Mouse (Mus musculus) 3T3-L1 (cell line): ENCODE data around the gene Scyl2.

ENCODE experiments used
- DNase-seq: peaks from one replicate; pipeline ENCODE4 v3.0.0-alpha.2; 2015; ENCODE audit warnings: low read depth, low spot score

The Scyl2 gene

GRCm38 (mm10) chr10:89686139-89686808 is at the start of gene Scyl2:
TSS of gene Scyl2 (minus strand) at chr10:89686285.
- DNase-seq, result peak; percentile 83

DNA sequence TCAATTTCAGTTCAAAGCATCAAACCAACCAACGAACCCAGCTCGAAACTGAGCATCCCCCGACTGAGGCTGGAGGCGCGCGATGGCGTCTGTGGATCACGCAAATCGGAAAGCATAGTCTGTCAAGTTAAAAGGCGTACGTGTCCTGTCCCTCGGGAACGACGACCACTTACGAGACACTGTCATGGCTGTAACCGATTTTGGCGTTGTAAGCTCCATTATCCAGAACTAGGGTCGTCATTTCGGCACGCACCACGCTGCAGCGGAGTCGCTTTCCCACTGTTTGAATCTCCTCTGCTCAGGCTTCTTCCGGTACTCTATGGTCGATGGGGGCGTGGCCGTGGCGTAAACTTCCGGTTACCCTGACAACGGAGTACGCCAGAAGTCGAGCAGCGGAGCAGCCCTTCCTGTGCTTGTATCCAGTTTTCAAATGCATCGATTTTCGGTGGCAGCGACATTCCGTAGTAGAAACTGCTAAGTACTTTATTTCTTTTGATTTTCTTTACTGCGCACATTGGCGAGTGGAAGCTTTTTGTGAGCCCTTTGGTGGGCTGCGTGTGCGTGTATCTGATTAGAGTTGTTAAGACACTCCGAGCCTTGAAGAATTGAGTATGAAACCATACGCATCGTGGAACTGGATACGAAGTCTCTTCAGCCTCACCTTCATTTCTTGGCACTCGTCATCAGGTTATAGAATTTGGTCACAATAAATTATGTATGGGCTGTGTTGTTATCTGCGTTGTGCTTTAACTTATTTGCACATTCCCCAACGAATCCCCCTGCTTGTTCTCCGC is 46.1 kb upstream of the Scyl2 start, which contains the start of gene Actr6:
Gene Actr6, minus strand, starts transcription at position 295 of the 794 bp plus-strand sequence.
- DNase-seq, result peak; percentile 95

DNA sequence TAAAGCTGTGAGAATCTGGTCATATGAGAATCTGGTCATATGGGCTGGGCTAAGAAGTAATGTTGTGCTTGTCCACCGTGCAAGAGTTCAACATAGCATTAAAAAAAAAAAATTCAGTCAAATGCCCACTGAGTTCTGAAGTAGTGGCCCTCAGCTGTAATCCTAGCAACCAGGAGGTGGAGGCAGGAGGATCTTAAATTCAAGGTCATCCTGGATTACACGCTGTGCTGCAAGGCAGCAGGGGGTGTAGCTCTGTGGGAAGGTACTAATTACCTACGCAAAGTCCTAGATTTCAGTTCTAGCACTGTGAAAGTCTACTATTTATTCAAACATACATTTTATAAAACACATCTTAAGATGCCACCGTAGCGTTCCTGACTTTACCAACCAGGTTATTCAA is 45.3 kb upstream of the Scyl2 start:
- DNase-seq, result peak; percentile 25

DNA sequence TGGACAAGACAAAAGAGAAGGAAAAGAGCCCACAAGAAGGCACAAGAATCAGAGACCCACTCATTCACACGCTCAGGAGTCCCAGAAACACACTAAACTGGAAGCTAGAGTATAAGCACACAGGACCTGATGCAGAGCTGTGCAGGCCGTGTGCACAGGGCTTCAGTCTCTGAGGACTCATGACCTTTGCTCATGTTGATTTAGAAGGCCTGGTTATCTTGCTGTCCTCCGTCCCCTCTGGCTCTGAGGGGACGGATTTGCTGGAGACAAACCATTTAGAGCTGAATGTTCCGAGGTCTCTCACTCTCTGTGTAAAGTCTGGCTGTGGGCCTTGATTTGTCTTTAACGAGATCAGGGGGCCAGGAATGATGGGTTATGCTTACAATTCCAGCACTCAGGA is 44.3 kb upstream of the Scyl2 start:
- DNase-seq, result no peak

DNA sequence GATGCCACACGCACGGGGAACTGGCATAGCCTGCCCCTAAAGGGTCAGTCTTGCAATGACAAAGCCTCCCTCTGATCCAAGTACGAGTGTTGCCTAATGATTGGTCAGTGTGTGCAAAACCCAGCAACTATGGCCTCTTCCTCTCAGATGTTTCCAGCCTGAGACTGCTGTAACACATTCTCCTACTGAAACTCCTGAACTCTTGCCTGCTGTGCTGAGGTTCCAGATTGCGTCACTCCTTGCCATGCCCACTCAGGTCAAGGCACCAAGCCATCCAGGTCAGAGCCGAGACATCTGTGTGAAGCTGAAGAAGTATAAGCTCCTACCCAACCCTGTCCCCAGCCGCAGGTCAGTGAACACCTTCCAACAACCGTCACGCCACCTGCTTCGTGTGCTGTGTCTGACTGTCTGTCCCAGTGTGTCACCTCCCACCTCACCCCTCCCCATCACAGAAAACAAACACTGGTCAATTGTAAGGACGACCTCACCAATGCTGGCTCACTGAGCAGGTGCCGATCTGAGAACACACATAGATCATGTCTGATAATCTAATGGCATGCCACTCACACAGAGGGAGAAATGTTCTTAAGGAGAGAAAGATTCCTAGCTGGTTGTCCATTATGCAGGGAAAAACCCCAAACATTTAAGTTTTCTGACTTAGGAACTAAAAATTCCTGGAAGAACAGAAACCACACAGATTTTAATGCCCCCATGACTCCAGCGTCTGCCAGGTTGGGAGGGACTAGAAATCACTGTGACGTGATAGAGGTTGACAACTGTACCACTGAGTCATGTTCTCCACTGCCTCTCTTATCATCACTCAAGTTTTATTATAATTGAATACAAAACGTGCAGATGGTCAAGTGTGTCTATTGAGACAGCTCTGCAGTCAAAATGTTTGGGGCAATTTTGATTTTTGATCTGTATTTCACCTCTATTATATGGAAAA is 36.4 kb upstream of the Scyl2 start:
- DNase-seq, result no peak

GRCm38 (mm10) chr10:89720796-89721195 is 34.7 kb upstream of the Scyl2 start:
- no peak for DNase-seq

DNA sequence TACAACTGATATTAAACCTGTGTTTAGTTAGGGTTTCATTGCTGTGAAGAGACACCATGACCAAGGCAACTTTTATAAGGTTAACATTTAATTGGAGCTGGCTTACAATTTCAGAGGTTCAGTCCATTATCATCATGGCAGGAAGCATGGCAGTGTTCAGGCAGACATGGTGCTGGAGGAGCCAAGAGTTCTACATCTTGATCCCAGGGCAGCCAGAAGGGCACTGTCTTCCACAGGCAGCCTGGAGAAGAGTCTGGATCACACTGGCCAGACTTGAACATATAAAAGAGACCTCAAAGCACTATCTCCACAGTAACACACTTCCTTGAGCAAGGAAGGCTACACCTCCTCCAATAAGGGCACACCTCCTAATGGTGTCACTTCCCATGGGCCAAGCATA is 34.2 kb upstream of the Scyl2 start:
- DNase-seq, result no peak

DNA sequence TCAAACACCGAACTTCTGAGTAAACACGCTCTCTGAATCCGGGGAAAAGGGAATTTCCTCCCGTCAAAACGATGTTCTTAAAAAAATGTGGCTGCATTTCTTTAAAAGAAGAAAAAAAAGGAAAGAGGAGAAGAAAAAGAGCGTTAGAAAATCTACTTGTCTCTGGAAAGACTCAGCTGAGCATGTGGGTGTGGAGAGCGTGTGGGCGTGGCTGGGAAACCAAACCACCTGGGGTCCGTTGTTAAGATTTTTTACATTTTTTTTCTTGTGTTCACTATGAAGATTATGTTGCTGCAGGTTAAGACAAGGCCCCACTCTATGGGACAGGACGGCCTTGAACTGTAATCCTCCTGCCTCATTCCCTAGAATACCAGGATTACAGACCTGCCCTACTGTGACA is 28.8 kb upstream of the Scyl2 start:
- DNase-seq, result no peak

- no peak for DNase-seq
Measured at GRCm38 (mm10) chr10:89708720-89709119, 22.6 kb upstream of the Scyl2 start.

GRCm38 (mm10) chr10:89707397-89707796 is 21.3 kb upstream of the Scyl2 start:
- peak; percentile 42 for DNase-seq

GRCm38 (mm10) chr10:89703042-89703441 is 17.0 kb upstream of the Scyl2 start:
- no peak for DNase-seq

DNA sequence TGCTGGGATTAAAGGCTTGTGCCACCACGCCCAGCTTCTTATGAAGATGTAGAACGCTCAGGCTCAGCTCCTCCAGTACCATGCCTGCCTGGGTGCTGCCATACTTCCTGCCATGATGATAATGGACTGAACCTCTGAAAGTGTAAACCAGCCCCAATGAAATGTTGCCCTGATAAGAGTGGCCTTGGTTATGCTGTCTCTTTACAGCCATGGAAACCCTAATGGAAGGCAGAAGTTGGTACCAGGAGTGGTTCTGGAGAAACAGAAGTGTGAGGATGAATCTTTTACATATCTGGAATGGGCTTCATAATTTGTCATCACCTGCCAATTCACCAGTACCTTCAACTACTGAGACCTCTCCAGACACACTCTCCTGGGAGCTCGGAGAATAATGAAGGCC is 11.9 kb upstream of the Scyl2 start:
- DNase-seq, result no peak

DNA sequence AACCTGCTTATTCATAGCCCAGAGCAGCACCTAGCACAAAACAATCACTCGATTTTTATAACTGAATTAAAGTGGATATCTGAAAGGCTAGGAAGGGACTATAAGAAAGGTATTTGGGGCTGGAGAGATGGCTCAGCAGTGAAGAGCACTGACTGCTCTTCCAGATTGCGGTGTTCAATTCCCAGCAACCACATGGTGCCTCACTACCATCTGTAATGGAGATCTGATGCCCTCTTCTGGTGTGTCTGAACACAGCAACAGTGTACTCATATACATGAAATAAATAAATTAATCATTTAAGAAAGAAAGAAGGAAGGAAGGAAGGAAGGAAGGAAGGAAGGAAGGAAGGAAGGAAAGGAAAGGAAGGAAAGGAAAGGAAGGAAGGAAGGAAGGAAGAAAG is 10.2 kb upstream of the Scyl2 start:
- DNase-seq, result peak; percentile 31

DNA sequence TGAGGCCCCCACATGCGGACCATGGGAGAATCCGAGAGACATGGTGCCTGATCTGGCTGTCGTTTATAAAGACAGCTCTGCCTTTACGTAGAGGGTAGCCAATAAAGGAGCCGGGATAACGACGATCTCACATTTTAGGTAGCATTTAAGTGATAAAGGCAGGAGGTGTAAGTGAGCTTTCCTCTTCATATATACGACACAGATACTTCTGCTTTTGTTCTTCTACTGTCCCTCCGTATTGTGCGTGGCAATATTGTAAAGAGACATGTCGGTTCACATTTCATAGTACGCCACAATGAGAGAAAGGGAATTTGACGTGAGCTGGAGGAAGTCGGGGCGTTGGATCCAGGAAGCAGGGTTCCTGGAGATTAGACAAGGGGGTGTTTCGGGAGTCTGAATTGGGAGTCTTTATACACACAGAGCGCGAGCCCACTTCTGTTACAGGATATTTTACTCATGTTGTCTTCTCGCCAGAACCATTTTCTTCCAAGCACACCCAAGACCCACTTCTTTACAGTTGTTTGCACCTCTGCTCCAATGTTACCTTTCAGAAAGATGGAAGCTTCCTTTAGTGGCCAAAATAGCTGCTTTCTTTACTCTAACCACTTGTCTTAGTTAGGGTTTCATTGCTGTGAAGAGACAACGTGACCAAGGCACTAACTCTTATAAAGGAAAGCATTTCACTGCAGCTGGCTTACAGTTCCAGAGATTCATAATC is 9.3 kb upstream of the Scyl2 start:
- no peak for DNase-seq

GRCm38 (mm10) chr10:89690021-89690420 is 3.9 kb upstream of the Scyl2 start:
- no peak for DNase-seq

DNA sequence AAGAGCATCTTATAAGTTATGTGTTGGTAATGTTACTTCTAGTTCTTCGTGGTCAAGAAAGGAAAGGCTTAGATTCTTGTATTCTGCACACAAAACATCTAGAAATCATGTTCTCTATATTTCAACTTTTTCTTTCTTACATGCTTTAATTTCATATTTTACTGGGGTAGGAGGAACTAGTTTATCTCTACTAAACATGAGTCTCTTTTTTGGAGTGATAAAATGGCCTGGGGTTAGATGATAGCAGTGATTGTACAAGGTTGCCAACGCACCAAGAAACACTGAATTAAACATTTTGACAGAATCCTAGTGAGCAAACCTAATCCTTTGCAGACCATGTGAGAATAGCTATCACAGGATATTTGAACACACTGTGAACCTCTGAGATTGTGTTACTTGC is 1.4 kb upstream of the Scyl2 start:
- DNase-seq, result no peak

DNA sequence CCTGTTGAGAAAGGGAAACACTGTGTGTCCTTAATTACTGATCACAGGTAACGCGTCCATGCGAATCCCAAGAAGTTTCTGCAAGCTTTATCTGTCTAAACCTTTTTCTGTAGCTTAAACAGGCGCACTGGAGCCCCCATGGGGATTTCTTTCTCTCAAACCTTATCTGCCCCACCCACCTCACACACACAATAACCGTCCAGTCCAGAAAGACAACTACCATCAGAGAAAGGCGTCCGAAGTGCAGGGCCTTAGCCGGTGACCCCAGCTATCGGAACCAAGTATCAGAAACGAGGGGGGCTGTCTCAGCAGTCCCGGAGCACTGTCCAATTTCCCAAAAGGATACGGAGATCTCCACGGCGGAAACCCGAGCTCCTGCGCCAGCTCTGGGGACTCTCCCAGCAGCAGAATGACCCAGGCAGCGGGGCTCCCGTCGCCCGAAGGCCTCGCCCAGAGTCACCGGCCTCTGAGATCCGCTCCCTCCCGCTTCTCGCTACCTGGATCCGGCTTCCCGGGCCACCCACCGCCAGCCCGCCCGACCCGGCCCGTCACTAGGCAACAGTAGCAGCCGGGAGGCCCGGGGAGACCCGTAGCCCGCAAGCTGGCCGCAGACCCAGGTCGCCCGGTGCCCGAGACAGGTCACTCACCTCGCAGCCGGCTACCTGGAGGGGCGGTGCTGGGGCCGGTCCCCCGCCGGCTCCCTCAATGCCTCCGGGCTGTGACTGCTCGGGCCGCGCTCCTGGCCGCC is 520 bp downstream of the Scyl2 start:
- DNase-seq, result peak; percentile 36

DNA sequence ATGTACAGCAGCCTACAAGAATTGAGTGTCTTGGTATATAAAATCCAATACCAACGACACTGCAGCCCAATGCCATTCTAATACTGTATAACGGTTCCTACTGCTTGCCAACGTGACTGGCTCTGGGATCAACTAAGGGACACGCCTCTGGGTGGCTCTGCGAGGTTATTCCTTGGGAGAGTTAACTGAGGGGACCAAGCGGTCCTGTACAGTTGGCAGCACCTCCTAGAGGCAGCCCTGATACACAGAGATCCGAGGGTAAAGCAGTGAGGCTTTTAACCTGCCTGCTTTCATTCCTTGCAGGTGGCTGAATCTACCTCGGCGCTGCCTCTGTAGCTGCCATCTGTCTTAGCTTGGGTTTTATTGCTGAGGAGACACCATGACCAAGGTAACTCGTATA is 3.1 kb downstream of the Scyl2 start:
- no peak for DNase-seq

- no peak for DNase-seq
Measured at GRCm38 (mm10) chr10:89682157-89682556, 3.9 kb downstream of the Scyl2 start.

GRCm38 (mm10) chr10:89681706-89682105 is 4.4 kb downstream of the Scyl2 start:
- DNase-seq, result no peak

GRCm38 (mm10) chr10:89680517-89680916 is 5.6 kb downstream of the Scyl2 start:
- DNase-seq, result peak; percentile 61
